Mouse (Mus musculus) WW6 (cell line): ENCODE data around the gene Dirc2.

Source experiments
- DNase-seq: peaks from one replicate; pipeline ENCODE4 v3.0.0-alpha.2; 2013; ENCODE audit warnings: low read depth, low spot score

Gene Dirc2

DNA sequence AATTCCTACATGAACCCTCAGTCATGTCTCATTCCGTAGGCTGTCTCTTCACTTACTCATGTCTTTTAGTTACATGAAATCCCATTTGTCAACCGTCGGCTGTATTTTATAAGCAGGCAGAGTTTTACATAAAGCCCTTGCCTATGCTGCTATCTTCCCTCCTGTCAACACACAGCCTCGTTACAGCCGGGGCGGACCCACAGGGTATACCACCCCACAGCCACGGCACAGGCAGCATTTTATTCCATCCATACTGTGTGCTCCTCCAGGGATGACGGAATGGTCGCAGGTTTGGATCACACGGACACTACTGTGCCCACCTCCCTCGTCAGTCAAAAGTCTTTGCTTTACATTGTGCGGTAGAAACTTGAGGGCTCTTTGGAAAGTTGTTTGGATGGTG, 28.8 kb downstream of the Dirc2 start:
- no peak for DNase-seq

DNA sequence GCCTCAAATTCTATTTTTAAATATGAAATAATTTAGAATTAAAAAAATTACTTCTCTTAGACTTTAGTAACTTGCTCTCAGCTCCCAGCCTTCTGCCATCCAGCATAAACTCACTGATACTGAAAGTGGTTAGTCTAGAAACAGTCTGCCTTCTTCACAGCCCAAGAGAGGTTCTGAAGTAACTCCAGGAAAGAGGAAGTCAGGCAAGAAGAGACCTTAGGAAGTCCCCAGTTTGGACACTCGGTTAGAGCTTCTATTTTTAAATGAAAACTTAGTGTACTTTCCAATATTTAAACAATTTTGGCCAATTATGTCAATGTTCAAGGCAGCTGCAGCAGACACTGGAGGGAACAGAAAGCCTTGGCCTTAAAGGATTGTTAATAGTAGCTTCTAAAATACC, 29.6 kb downstream of the Dirc2 start:
- no peak for DNase-seq

DNA sequence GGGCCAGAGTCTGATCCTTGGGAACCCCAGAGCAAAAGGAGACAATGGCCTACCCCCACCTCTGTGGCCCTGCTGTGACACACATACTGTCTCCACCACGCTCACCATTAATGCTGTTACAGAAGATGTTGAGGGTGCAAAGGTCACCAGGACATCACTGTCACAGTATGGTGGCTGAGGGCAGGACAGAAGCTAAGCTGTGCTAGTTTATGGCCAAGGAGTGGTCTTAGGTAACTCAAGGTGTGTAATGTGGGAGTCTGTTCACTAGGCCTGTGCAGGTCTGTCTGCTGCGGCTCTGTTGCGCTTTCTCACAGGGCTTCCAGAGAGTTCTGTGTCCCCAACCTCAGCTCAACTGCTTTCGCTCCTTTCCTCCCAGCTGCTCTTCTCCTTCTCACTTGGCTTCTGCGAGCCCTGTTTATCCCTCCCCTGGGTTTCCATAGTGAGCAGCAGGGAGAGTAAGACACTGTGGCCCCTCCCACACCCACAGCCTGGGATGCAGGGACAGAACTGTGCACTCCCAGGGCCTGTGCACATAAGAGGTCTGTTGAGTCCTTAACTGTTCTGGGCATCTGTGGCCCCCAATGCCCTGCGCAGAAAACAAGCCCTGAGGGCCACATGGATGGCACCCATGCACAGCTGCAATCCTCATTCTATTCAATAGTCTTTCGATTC, 30.9 kb downstream of the Dirc2 start:
- no peak for DNase-seq

DNA sequence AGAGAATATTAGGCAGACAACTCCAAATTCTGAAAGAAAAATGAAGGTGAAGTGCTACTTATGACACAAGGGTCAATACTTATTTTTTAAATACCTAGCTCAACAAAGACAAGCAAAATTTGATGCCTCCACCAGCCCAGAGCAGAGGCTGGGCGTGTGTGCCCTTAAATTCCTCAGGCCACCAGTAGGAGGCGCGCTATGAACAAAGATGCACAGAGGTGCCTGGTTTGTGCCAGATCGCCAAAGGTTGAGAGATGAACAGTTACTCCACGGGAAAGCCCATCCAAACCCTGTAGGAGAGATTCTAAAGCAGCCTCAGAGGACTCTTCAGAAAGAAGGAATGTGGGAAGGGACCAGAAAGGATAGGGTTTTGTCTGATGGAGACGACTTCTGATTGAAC, 35.1 kb downstream of the Dirc2 start:
- DNase-seq = peak; percentile 46

DNA sequence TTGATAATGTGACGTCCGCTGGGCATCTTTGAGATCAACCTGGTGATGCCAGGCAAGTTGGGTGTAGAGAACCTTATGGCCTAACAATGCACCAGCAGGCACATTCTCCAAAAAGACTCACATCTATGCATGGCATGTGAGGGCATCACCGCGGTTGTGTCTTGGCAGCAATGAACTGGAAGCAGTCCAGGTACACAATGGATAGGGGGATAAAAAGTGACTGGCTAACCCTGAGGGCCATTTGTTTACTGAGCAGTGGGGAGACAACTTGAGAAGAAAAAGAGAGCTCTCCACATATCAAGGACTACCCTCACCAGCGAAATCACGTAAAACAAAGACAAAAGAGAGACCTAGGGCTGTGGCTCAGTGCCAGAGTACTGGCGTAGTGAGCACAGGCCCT, 37.1 kb downstream of the Dirc2 start:
- no peak for DNase-seq

DNA sequence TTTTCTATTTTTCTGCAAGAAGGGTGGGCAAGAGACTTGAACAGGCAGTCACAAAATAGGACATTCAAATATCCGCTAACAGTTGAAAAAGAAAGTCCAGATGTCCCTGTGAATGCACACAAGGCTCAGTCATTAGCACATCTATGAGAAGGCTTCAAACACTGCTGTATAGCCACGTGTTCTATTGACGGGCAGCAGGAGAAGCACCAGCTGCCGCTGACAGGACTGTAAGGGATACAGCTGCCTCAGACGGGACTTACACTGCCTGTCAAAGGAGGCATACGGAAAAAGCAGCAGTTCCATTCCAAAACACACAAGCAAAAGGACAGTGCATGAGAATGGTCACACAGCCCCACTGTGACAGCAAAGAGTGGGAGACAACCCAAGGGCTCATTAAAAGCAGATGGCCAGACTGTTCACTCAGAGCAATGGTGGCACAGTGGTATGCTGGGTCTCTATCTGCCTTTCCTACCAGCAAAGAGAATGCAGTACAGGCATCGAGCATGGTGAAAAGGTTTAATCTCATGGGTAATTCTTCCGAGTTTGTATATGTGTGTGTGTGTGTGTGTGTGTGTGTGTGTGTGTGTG, 39.9 kb downstream of the Dirc2 start:
- DNase-seq = no peak

DNA sequence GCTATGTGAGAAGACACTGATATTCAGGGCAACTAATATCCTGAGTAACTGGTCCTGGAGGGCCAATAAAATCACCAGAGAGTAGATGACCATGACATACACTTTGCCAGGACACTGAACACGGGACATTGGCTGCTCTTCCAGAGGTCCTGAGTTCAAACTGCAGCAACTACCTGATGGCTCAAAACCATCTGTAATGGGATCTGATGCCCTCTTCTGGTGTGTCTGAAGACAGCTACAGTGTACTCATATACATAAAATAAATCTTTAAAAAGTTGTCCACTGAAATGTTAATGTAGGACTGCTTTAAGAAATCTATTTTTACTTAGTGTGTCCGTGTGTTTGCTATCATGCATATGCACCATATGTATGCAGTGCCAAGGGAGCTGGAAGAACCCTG, 42.6 kb downstream of the Dirc2 start:
- no peak for DNase-seq

DNA sequence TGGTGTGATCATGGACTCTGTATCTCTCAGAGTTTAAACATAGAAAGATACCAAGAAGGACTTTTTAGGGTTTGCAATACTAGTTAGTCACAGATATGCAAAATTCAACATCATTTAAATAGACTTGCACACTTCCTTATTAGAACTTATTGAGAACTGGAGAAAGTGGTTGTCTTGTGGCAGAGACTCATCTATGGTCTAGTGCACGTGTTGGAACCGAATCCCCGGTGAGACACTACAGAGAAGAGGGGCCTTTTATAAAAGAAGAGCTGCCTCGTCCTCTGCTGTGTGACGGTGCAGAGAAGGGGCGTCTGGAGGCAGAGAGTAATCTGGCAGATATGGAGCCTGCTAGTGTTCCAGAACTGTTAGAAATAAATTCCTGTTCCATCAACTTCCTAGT, 44.6 kb downstream of the Dirc2 start:
- no peak for DNase-seq

DNA sequence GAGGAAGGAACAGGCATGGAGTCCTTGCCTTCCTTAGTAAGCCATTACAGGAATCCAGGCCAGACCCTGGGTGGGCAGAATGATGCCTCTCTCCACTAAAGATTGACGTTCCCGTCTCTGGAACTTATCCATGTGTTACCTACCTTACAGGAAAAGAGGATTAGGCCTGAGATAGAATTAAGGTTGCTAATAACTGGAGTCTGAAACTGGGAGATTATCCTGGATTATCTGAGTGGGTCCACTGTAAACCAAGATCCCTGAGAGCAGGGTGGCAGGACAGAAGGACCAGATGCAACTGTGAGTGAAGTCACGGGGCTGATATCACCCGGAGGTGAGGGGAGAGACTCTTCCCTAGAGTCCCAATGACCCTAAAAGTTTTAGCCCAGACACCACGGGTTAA, 51.4 kb downstream of the Dirc2 start:
- DNase-seq = no peak

DNA sequence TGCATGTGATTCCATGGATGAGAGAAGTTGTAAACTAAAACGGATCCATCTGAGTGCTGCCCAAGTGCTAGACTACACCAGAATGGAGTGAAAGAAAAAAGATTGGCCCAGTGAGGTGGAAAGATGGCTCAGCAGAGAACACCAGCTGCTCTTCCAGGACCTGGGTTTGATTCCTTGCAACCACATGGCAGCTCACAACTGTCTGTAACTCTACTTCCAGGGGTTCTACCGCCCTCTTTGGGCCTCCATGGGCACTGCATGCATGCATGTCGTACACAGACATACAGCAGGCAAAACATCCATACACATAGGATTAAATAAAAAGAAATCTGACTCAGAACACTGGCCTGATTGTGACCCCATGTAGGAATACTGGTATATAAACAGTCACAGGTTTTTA, 52.9 kb downstream of the Dirc2 start:
- DNase-seq = no peak

DNA sequence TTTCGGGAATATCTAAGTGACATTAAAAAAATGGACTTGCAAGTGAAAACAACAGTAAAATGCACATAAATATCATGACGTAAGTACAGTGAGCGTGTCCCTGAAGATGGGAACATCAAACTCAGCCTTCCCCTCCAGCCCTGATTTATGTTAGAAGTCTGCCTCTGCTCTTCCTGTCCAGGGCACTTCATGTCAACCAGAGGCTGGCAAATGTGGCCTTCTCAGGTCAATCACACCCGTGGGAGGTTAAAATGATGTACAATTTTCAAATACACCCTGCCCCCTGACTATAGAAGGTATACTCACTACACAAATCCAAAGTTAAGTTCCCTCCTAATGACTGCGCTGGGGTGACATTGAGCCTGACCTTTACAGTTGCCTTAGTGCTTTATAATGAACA, 53.4 kb downstream of the Dirc2 start:
- DNase-seq = no peak

DNA sequence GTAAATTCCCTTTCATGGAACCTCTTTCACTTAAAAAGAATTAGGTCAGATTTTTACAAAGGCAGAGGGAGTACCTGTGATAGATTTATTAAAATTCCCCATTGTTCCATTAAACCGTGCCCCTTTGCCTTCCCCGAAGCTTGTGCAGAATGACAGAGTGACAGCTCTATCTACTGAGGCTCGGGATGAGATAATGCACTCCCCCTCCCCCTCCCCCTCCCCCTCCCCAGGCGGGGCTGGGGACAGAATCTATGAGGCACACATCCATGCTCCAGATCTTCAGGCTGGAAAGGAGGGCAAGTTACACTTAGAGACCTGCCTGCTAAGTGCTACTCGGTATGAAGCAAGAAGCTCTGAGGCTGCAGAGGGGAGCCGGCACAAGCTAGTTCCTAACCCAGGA, 53.8 kb downstream of the Dirc2 start:
- DNase-seq = no peak

DNA sequence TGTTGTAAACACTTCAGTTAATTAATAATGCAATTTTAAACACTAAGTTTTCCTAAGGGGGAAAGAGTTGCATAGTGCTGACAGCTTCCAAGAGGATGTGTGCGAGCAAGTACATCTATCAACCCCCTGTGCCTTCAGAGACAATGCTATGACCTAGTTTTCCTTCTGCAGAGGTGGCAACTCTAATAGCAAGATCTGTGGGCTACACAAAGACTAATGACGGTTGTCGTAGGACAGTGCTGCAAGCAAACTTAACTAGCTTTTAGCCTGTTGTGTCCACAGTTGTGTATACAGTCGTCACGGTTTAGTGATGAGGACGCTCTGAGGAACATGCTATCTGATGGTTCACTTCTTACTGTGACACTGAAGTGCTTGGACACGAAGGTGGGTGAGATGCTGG, 54.5 kb downstream of the Dirc2 start:
- no peak for DNase-seq

DNA sequence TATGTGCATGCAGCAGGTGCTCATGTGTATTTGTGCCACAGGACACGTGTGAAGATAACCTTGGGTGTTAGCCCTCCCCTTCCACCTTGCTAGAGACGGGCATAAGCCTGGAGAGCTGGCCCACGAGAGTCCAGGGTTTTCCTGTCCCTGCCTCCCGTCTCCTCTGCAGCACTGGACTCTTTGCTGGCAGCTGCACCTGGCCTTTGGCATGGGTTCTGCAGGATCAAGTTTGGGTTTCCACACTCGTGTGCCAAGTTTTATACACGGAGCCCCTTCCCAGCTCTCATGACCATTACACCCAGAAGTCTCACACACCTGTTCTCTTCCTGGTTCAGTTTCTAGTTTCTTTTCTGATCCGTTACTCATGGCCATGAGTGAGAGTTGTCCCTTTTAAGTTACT, 55.5 kb downstream of the Dirc2 start:
- DNase-seq = no peak

DNA sequence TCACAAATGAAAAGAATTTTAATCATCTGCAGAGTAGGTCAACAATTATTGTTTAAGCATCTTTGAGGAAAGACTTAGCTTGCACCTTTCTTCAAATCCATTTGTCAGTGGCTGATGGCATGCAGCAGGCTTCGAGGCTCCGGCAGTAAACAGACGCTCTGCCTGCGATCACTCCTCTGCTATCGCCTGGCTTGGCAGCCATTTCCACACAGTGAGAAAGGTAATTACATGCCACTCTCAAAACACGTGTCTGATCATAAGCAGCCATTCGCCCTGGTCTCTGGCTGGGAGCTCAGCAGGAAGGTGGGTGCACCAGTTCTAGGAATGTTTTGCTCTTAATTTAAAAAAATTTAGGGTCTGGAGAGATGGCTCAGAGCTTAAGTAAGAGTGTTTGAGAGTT, 58.2 kb downstream of the Dirc2 start:
- DNase-seq = no peak

DNA sequence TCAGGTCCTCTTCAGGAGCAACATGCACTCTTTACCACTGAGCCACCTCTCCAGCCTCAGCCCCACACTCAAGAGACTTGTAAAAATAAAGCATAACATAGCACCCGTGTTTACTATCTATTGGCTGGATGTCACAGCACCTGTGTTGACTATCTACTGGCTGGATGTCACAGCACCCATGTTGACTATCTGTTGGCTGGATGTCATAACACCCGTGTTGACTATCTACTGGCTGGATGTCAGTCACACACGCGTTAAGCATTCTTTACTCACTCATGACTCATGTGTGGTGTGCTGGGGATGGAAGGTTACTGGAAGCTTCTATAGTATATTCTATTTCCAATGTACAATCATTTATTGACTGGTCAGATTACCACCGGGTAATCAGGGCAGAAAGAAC, 62.2 kb downstream of the Dirc2 start:
- DNase-seq = no peak

DNA sequence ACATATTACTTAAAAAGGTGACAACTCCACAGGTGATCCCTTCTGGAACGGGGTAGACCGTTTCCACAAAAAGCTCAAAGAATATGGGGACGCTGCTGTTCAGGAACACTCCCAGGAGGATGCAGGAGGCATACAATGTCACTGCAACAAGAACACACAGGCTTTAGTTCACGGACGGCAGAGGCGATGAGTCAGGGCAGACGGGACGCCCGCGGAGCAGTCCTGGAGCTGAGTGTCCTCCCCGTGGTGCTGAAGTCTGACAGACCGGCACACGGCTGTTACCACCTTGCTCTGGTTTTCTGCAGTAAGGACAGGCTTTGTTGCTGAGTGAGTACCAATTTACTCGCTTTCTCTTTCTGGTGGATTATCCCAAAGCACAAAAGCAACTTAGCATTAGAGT, 64.4 kb downstream of the Dirc2 start:
- DNase-seq = no peak

DNA sequence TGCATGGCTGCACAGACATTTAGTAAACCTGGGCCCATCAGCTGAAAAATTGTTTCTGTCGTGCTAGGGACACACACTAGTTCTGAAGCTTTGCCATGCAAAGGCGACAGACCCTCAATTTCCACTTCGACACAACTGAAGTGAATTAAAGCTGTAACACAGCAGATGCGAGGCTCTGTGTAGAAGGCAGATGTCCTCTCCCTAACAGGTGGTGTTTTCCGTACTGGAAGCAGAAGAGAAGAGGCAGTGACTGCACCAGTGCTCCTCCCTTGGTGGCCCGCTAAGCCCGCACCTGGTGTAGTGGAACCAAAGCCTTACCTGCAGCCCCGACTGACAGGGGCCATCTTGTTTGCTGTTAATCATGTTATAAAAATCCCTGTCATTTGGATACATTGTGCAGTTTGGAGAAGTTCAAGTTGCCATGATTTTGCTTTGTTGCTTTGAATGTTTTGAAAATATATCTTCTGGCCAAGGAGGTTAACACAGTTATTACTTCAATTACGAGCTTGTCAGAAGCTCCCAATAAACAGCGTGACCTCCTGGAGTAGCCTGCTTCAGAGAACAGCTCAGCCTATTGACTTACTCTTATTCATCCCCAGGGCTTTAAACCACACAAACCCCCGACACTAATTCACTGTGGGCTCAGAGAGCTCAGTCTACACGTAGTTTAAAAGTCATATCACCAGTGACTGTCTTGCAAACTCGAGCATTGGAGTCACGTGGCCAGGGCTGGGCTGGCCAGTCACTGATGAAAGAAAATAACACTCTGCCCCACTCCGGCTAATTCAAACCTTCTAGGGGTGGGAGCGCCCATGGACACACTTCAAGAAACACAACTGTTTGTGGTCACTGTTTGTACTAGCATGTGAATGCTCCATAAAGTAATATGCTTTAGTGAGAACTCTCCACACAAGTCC, 65.1 kb downstream of the Dirc2 start:
- DNase-seq = no peak

DNA sequence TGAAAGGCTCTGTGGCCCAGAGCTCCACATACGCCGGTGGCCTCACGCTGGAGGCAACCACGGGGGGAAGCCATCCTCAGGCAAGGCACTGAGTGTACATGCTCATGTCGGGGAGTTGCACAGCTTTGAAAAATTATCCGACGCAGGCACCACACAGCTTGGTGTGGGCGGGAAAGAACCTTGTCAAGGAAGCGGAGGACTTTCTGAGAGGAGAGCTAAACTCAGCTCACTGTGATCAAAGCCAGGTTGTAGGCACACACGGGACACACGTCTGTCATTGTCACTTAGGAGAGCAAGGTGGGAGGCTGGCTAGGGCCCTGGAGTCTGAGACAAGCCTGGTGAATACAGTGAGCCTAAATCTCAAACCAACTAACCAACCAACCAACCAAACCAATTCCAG, 67.3 kb downstream of the Dirc2 start:
- no peak for DNase-seq

DNA sequence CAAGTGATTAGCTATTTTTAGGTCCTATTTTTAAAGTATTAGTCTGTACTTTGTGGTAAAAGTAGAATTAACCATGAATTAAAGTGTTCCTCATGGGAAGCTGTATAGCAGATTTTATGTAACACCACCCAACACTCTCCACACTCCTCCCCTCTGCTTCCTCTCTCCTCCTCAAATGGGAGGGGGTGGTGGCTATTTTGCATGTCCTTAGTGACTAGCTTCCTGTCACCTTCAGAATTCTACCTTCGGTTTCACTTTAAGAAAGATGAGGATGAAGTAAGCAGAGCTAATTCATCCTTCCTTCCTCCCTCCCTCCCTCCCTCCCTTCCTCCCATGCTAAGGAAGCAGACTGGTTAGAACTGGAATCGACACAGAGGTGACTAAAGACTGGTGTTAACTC, 73.1 kb downstream of the Dirc2 start:
- no peak for DNase-seq

DNA sequence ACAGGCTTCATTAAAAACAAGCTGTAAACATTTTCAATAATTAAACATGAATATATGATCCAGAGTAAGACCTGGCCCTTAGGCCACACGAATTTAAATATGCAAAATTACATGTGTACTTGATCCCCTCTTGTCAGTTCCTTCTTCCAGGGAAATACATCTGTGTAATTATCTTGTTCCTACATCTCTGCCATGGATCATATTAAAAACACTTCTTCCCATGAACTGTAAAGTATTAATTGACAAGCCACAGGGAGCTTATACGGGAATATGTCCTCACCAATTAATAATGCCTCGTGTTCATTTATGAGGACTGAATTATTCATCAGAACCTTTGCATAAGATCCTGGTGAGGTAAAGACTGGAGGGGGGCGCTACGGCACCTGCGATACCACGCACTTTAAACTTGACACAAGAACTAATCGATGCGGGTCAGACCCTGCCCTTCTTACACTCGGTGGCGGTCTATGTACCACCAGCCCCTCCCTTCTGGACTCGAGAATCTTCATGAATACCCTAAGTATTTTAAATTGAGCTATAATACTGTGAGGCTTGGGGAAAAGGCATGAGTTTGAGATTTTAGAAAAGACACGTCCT, 74.8 kb downstream of the Dirc2 start:
- DNase-seq = no peak

DNA sequence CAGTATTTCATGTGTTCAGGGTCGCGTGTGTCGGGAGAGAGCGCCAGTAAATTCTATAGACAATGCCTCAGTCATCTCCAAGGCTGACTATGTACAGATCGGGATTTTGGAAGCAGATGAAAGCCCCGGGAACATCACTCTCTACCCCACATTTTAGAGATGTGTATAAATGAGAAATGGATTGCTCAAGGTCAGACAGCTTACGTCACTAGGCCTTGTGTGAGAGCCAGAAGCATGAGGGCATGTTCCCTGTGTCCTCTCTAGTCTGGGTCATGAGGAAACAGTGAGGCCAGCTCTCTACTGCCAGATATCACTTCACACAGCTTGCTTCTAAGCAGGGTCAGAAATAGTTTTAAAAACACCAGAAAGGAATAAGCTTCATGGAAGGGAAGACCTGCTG, 77.5 kb downstream of the Dirc2 start:
- DNase-seq = no peak

DNA sequence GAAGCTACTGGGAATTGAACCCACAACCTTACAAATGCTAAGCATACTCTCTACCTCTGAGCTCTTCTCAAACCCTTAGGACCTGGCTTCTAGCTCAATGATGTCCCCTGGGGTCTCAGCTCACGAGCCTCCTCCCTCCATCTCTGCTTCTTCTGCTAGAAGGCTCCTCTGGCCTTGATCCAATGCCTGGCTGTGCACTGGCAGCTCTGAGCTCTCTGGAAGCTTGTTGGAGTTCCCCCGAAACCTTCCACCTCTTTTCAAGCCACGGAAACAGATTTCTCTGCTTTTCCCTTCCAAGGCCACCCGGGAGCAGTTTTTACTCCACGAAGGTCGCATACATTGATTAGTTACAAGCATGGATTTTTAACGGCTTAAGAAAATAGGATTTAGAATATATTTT, 82.7 kb downstream of the Dirc2 start:
- no peak for DNase-seq
